Mouse (Mus musculus): ENCODE data around the gene Ifna16. TPM values are rescaled to one million over a fixed set of nuclear protein-coding genes. Genes with fewer than 3 reads are reported as not detected.

Gene Ifna16
- polyA plus RNA-seq, 1 experiment = not detected

GRCm38 (mm10) chr4:88707128-88707826 is 30.6 kb upstream of the Ifna16 start:
- Histone ChIP-seq H3K4me3 (ENCODE audit: control insufficient read depth, insufficient read depth, low read length) (no peak overlapping the region), H3K36me3 (ENCODE audit: control insufficient read depth, insufficient read depth, low read length) (no peaks in the 10 kb centered on the region), H3K27ac (ENCODE audit: control insufficient read depth, insufficient read depth, low read length) (no peak overlapping the region), H3K4me1 (replicated peaks; ENCODE audit: control insufficient read depth, insufficient read depth, low read length) (no peaks in the 10 kb centered on the region), H3K27me3 (ENCODE audit: control insufficient read depth, insufficient read depth, low read length) (no peaks in the 10 kb centered on the region)
- WGBS = 98% methylated on average over 1 of the region's 1 CpGs
- DNase-seq = no peak
- TF ChIP-seq POLR2A (IDR thresholded peaks at IDR 0.05; ENCODE audit: control insufficient read depth, extremely low read depth, insufficient read depth, low read length, poor library complexity) (no peak), CTCF (IDR thresholded peaks at IDR 0.05; ENCODE audit: borderline replicate concordance, control insufficient read depth, extremely low read depth, insufficient read depth, low read length, poor library complexity) (no peak)

GRCm38 (mm10) chr4:88705924-88706323 is 29.2 kb upstream of the Ifna16 start:
- no peaks in the 10 kb centered on the region for H3K27me3 ChIP-seq (ENCODE audit: control insufficient read depth, insufficient read depth, low read length)
- DNase-seq = no peak
- WGBS = 19% methylated on average over 3 of the region's 3 CpGs
- no peak overlapping the region for H3K4me3 ChIP-seq (ENCODE audit: control insufficient read depth, insufficient read depth, low read length)
- H3K4me1 ChIP-seq (replicated peaks; ENCODE audit: control insufficient read depth, insufficient read depth, low read length) = no peaks in the 10 kb centered on the region
- no peak overlapping the region for H3K27ac ChIP-seq (ENCODE audit: control insufficient read depth, insufficient read depth, low read length)
- H3K36me3 ChIP-seq (ENCODE audit: control insufficient read depth, insufficient read depth, low read length) = no peaks in the 10 kb centered on the region
- no peak for TF ChIP-seq POLR2A (IDR thresholded peaks at IDR 0.05; ENCODE audit: control insufficient read depth, extremely low read depth, insufficient read depth, low read length, poor library complexity)
- TF ChIP-seq CTCF (IDR thresholded peaks at IDR 0.05; ENCODE audit: borderline replicate concordance, control insufficient read depth, extremely low read depth, insufficient read depth, low read length, poor library complexity) = no peak

- no peak for DNase-seq
- H3K36me3 ChIP-seq (ENCODE audit: control insufficient read depth, insufficient read depth, low read length) = no peaks in the 10 kb centered on the region
- TF ChIP-seq POLR2A (IDR thresholded peaks at IDR 0.05; ENCODE audit: control insufficient read depth, extremely low read depth, insufficient read depth, low read length, poor library complexity) = no peak
- no peak for TF ChIP-seq CTCF (IDR thresholded peaks at IDR 0.05; ENCODE audit: borderline replicate concordance, control insufficient read depth, extremely low read depth, insufficient read depth, low read length, poor library complexity)
- H3K4me3 ChIP-seq (ENCODE audit: control insufficient read depth, insufficient read depth, low read length) = no peak overlapping the region
- H3K4me1 ChIP-seq (replicated peaks; ENCODE audit: control insufficient read depth, insufficient read depth, low read length) = no peaks in the 10 kb centered on the region
- no peak overlapping the region for H3K27ac ChIP-seq (ENCODE audit: control insufficient read depth, insufficient read depth, low read length)
- no peaks in the 10 kb centered on the region for H3K27me3 ChIP-seq (ENCODE audit: control insufficient read depth, insufficient read depth, low read length)
- 100% methylated on average over 1 of the region's 1 CpGs for WGBS
Observed at GRCm38 (mm10) chr4:88699301-88699700, 22.6 kb upstream of the Ifna16 start.

GRCm38 (mm10) chr4:88698781-88699180 is 22.1 kb upstream of the Ifna16 start:
- no peaks in the 10 kb centered on the region for H3K27me3 ChIP-seq (ENCODE audit: control insufficient read depth, insufficient read depth, low read length)

GRCm38 (mm10) chr4:88697753-88698152 is 21.0 kb upstream of the Ifna16 start:
- Histone ChIP-seq H3K27me3 (ENCODE audit: control insufficient read depth, insufficient read depth, low read length) (no peaks in the 10 kb centered on the region), H3K4me1 (replicated peaks; ENCODE audit: control insufficient read depth, insufficient read depth, low read length) (no peaks in the 10 kb centered on the region), H3K4me3 (ENCODE audit: control insufficient read depth, insufficient read depth, low read length) (no peak overlapping the region), H3K36me3 (ENCODE audit: control insufficient read depth, insufficient read depth, low read length) (no peaks in the 10 kb centered on the region), H3K27ac (ENCODE audit: control insufficient read depth, insufficient read depth, low read length) (no peak overlapping the region)
- DNase-seq = no peak
- TF ChIP-seq CTCF (IDR thresholded peaks at IDR 0.05; ENCODE audit: borderline replicate concordance, control insufficient read depth, extremely low read depth, insufficient read depth, low read length, poor library complexity) (no peak), POLR2A (IDR thresholded peaks at IDR 0.05; ENCODE audit: control insufficient read depth, extremely low read depth, insufficient read depth, low read length, poor library complexity) (no peak)
- 75% methylated on average over 4 of the region's 4 CpGs for WGBS

More at GRCm38 (mm10) chr4:88698781-88699180, 22.1 kb upstream of the Ifna16 start:
- Histone ChIP-seq H3K4me3 (ENCODE audit: control insufficient read depth, insufficient read depth, low read length) (no peak overlapping the region), H3K4me1 (replicated peaks; ENCODE audit: control insufficient read depth, insufficient read depth, low read length) (no peaks in the 10 kb centered on the region), H3K27ac (ENCODE audit: control insufficient read depth, insufficient read depth, low read length) (no peak overlapping the region), H3K36me3 (ENCODE audit: control insufficient read depth, insufficient read depth, low read length) (no peaks in the 10 kb centered on the region)
- 19% methylated on average over 5 of the region's 5 CpGs for WGBS
- TF ChIP-seq POLR2A (IDR thresholded peaks at IDR 0.05; ENCODE audit: control insufficient read depth, extremely low read depth, insufficient read depth, low read length, poor library complexity) (no peak), CTCF (IDR thresholded peaks at IDR 0.05; ENCODE audit: borderline replicate concordance, control insufficient read depth, extremely low read depth, insufficient read depth, low read length, poor library complexity) (no peak)
- no peak for DNase-seq

- Histone ChIP-seq H3K36me3 (ENCODE audit: control insufficient read depth, insufficient read depth, low read length) (no peaks in the 10 kb centered on the region), H3K4me3 (ENCODE audit: control insufficient read depth, insufficient read depth, low read length) (no peak overlapping the region), H3K27ac (ENCODE audit: control insufficient read depth, insufficient read depth, low read length) (no peak overlapping the region), H3K4me1 (replicated peaks; ENCODE audit: control insufficient read depth, insufficient read depth, low read length) (0 out of 2 replicates have a peak, but pooled peaks cover 2% of the 10 kb centered on the region), H3K27me3 (ENCODE audit: control insufficient read depth, insufficient read depth, low read length) (no peaks in the 10 kb centered on the region)
- 68% methylated on average over 6 of the region's 6 CpGs for WGBS
- TF ChIP-seq POLR2A (IDR thresholded peaks at IDR 0.05; ENCODE audit: control insufficient read depth, extremely low read depth, insufficient read depth, low read length, poor library complexity) = no peak
- TF ChIP-seq CTCF (IDR thresholded peaks at IDR 0.05; ENCODE audit: borderline replicate concordance, control insufficient read depth, extremely low read depth, insufficient read depth, low read length, poor library complexity) = no peak
- no peak for DNase-seq
Observed at GRCm38 (mm10) chr4:88697108-88697507, 20.4 kb upstream of the Ifna16 start.
